Mouse (Mus musculus) heart, adult 11 months (tissue): ENCODE data around the gene 1700020A23Rik.

Experiments
- DNase-seq: peaks from one replicate; pipeline ENCODE4 v3.0.0; 2022

1700020A23Rik gene

DNA sequence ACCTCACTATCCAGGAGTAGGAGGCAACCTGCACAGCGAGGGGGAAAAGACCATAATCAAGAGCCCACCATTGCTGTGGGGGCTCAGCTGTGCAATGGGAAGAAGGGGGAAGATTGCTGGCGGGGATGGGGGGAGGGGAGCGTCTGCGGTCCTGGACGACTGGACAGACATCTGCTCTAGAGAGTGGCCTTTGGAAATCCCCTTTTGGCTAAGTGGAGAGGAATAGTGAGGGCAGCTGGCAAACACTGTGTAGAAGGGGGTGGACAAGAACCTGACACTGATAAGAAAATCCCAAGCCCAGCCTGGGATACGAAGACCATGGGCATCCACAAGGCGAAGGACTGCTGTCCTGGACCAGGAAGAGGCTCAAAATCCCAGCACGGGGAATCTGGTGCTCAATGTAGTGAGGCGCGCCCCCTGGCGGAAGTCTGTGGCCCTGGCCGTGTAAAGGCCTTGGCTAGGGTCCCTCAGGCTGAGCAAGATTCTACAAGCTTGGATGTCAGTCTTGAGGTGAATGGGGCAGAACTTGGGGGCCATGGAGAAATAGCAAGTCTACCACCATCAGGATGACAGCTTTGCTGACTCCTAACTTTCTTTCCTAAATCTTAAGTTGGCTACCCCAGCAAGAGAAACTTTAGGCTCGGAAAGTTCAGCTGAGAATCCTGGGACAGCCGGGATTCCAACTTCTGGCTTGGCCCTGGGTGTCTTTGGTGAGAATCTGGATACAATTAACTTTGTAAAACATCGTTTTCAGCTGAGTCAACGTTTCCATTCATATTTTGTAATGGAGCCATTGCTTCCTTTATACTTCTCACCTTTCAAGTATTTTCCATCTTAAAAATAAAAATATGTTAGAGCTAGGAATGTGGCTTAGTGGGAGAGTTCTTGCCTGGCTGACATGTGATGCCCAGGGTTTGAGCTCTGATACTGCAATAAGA, 6.8 kb downstream of the 1700020A23Rik start:
- peak; percentile 97 for DNase-seq

DNA sequence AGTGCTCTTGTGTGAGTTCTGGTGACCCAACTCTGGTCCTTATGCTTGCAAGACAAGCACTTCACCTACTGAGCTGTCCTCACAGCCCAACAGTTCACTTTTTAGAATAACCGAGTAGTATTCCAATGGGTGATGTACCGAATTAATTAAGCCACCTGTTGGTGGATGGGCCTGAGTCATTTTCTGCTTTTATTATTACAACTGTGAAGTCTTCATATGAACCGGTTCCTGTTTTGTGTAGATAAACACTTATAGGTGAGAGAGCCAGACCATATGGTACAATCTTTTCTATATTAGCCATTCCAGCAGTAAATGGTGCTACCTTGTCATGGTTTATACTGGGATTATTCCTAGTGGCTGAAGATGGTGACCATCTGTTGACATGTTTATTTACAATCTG, 7.7 kb downstream of the 1700020A23Rik start:
- no peak for DNase-seq

DNA sequence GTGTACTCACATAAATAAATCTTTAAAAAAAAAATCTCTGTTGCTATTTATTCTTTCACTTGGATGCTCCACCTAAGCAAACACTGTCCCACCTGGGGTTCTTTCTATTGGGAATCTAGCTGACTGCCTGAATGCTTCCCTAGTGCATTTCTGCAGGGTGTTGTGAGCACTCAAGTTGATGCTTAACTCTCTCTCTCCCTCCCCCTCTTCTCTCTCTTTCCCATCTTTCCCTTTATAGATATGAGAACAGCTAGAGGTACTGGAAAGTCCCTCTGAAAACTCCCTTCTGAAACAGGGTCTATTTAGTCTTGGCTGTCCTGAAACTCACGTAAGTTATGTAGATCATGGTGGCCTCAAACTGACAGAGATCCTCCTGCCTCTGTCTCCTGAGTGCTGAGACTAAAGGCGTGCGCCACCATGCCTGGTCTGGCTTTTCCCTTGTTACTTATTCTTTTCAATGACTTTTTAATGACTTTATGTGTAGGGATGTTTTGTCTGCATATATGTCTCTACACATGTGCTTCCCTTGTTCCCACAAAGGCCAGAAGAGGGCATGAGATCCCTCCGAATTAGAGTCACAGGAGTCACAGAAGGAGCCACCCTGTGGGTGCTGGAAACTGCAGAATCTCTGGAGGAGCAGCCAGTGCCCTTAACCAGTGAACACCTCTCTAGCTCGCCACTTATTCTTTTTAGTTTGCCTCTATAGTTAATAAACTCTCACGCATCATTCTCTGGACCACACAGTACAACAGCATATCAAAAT, 9.2 kb downstream of the 1700020A23Rik start:
- no peak for DNase-seq

DNA sequence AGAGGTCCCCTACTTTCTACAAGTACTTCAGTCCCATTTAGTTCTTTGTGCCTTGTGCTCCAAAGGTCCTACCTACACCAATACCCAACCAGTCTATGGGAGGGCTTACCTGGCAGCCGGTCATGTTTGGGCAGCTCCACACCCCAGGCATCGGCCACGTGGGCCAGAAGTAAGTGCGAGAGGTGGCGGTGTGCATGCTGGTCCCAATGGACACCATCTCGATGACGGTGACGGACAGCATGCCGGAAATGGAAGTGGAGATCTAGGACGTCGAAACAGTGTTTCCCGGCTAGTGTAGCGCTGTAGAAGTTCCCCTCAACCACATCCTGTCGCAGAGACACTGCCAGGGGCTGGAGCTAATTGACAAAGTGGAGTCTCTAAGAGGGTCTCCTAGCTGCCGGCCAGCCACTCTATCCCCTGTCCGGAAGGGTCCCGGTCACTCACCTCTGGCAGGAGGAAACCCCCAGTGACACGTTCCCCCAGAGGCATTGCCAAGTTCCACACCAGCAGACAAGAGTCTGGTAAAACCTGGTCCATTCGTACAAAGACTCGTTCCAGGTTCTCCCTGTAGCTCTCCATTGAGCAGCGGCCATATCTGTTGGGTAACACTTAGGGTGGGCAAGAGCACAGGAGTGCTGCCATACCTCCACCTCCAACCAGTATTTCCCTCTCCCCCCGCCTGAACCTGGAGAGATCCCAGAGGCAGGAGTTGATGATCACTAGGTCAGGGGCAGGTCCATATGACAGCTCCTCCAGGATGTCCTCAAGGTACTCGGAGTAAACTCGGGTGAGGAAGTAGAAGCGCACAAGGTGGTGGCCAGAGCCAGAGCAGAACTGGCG, 16.9 kb downstream of the 1700020A23Rik start:
- peak; percentile 92 for DNase-seq

DNA sequence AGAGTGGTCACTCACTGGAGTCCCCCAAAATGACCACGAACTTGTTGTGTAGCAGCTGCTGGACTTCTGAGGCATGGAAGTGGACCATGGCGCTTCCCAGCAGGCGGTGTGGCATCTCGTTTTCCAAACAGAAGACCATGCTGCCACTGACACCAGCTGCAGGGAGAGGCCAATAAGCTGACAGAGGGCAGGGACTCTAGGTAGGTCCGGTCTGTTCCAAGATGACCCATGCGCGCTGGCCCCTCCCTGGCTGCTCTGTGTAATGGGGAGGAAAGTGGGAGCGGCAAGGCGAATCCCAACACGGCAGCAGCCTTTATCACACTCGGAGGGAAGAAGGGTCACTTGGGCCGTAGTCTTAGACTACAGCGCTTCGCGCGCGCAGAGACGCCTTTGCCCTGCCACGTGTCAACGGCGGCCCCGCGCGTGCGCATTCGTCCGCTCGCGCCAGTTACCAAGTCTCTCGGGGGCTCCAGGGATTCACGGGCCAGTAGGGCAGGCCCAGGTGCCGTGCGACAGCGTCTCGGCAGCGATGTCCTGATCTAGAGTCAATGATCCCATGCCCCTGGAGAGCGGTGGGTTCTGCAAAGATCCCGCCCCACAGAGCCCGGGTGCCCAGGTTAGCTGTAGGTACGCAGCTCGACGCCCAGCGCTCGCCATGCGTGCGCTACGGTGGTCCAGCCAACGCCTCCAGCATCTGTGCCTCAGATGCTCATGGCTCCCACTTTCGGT, 18.5 kb downstream of the 1700020A23Rik start:
- DNase-seq = no peak

DNA sequence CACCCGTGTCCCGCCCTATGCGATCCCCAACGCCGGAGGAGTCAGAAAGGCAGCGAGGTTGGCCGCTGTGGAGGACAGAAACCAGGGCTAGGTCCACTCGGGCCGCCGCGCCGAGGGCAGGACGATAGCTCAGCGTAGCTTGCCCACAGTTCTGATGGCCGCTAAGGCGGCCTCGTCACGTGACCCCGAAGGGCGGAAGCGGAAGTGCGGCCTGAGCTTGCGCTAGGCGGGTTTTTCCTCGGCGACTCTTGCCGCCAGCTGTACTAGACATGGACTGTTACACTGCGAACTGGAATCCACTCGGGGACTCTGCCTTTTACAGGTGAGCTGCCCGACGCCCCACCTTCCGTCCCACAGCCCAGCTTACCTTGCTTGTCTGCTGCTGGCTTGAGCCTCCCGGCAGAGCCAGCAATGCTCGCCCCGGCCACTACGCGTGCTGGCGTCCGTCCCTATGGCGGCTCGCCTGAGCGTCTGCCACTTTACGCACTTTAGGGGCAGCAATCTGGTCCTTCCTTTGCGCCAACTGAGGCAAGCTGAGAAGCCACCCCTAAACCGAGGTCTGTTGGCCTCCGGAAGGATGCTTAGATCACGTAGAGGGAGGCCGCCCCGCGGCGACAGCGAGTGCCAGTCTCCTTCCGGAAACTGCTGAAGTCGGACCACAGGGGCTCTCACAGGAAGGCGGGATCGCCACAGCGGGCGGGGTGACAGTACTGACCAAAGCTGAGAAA, 19.2 kb downstream of the 1700020A23Rik start, which contains the start of the genes Vps16 and Pced1a:
Gene Vps16 (plus strand): TSS at position 214 of the 728 bp plus-strand sequence.
Gene Pced1a (minus strand): TSS at position 576 of the 728 bp plus-strand sequence.
- DNase-seq = peak; percentile 99

DNA sequence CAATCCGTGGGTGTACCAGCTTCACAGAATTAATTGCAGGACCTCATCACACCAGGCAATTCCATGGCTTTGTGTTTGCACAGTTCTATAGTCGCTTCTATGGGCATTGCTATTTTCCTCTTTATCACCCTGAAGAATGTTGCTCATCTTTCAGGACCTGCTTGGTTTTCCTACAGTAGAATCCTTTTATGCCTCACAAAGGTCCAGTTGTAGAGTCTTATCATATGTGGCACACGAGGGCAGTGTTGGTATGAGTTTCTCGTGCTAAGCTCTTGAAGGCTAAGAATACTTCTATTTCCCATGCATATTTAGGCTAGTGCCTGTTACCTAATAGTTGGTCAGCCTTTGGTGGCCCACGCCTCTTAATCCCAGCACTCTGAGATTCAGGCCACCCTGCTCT, 20.1 kb downstream of the 1700020A23Rik start:
- no peak for DNase-seq

DNA sequence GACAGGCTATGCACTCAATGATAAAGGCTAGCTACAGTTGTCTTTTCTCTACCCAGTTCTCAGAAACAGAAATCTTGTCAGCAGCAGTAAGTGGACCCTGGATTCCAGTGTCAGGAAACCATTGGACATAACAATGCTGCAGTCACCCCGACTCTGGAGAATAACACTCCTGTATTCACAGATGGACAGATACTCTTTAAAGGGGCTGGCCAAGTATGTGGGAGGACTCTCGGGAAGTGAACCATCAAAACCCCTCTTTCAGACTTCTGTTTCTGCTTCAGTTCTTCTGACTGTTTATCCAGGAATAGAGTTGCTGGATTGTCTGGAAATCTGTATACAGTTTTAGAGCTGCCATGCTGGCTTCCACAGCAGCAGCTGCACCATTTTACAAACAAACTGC, 24.8 kb downstream of the 1700020A23Rik start:
- no peak for DNase-seq

DNA sequence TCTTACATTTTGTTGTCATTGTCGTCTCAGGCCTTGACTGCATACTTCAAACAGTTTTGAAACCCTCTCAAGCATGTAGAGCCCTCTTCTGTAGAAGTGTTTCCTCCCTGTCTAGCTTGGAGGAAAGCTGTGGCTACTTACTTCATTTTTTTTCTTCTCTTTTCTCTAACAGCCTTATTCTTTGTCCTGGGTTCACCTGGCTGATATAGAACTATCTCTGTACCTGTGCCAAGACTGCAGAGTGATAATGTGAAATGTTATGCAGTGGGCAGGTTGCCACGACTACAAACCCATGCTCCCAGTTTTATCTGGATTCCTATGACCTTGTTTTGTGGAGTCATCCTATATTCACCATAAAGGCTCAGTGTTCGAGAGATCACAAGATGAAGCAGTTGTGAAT, 25.4 kb downstream of the 1700020A23Rik start:
- no peak for DNase-seq

DNA sequence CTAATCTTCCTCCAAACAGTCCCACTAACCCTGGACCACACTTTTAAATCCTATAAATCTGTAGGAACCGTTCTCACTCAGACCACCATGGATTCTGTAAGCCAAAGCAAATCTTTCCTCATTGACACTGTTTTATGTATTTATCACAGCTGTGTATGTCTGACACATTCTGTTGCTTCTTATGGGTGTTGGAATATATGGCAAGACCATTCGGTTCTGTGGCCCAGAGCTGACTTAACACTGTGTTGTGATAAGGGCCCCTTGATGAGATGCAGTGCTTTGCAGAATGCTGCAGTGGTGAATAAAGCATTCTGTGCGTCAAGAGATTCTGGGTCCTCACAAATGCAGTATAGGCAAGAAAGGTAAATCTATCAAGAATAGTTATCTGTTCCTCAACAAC, 27.1 kb downstream of the 1700020A23Rik start:
- DNase-seq = no peak

DNA sequence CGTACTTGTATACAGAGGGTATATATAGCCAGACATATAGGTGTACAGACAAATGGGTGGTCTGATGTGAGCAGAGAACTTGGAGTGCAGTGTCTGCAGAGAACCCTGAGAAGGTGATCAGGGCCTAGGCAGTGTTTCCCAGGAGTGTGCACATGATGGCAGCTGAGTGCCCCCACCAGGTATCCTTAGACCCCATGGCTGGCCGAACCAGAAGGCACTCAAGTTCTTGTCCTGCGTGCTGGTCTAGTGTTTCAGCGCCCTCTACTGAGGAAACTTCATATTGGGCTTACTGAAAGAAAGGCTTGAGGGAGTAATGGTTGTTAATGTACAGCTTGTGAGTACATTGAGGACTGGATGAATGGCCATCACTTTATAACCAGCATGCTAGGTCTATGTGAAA, 28.1 kb downstream of the 1700020A23Rik start:
- no peak for DNase-seq

DNA sequence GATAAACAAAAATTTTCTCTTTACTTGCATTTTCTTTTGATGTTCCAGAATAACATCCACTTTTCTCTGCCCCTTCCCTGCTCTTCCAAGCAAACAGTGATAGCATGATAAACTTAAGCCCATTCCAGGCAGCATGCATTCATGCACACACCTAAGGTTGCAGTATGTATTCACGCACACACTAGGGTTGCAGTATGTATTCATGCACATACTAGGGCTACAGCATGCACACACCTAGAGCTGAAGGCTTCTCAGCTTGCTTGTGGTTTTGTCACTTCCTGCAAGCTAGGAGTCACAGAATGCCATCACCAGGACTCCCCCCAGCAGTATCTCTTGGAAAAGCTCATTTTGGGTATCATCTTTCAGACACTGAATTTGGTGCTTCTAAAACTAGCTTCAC, 31.7 kb downstream of the 1700020A23Rik start:
- no peak for DNase-seq

DNA sequence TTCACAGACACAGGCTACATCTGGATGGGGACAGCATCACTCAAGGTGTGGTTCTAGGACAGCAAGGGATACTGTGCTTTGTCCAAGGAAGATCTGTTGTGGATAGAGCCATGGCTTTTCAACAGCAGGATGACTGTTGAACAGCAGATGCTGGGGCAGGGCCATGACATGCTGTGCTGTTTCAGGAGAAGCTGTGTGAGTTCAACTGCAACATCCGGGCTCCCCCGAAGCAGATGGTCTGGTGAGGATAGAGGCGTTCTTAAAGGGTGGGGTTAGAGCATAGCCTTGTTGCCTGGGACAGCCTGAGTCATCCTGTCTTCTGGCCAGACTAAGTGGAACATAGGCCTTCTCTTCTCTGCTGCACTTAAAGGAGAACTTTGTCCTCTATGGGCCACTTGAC, 33.8 kb downstream of the 1700020A23Rik start:
- peak; percentile 89 for DNase-seq

DNA sequence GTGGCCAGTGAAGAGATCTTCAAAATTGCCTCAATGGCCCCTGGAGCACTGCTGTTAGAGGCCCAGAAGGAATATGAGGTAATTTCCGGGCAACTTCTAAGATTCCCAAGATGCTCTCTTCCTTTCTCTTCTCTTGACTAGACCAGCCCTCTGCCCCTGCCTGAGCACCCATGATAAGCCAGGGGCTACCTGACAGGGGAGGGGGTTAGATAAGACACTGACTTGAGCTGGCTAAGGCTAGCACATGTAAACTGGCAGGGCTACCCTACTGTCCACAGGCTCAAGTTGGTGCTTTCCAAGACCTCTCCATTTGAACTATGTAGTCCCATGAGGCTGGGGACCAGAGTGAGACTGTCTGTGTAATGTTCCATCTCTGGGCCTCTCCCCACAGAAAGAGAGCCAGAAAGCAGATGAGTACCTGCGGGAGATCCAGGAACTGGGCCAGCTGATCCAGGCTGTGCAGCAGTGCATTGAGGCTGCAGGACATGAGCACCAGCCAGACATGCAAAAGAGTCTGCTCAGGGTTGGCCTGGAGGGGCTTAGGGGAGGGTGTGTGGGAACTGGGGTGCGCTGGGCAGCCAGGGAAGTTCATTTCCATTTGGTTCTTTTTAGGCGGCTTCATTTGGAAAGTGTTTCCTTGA, 34.9 kb downstream of the 1700020A23Rik start:
- DNase-seq = no peak

DNA sequence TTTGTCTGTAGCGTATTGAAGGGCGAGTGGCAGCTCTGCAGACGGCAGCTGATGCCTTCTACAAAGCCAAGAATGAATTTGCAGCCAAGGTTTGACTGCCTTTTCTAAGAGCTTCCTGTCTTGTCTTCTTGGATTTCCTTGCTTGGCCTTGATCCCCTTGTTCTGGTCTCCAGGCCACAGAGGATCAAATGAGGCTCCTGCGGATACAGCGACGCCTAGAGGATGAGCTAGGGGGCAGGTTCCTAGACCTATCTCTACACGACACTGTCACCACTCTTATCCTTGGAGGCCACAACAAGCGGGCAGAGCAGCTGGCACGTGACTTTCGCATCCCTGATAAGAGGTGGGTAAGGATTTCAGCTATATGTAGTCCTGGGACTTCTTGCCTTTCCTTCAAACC, 37.1 kb downstream of the 1700020A23Rik start:
- peak; percentile 88 for DNase-seq

DNA sequence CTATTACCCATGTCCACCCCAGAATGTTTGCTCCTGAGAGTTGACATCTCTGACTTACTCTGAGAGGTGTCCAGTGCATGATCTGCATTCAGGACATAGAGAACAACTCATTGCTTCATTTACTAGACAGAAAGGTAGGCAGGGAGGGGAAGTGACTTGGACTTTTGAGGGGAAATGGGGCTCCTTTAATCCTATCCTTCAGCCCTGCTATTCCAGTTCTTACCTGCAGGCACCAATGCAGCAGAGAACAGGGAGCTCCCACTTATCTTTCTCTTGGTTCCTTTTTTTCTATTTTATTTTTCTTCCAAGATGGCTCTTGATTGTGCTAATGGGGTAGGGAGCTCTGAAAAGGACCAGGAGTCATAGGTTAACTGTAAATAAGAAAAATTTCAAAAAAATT, 43.4 kb downstream of the 1700020A23Rik start:
- DNase-seq = no peak

DNA sequence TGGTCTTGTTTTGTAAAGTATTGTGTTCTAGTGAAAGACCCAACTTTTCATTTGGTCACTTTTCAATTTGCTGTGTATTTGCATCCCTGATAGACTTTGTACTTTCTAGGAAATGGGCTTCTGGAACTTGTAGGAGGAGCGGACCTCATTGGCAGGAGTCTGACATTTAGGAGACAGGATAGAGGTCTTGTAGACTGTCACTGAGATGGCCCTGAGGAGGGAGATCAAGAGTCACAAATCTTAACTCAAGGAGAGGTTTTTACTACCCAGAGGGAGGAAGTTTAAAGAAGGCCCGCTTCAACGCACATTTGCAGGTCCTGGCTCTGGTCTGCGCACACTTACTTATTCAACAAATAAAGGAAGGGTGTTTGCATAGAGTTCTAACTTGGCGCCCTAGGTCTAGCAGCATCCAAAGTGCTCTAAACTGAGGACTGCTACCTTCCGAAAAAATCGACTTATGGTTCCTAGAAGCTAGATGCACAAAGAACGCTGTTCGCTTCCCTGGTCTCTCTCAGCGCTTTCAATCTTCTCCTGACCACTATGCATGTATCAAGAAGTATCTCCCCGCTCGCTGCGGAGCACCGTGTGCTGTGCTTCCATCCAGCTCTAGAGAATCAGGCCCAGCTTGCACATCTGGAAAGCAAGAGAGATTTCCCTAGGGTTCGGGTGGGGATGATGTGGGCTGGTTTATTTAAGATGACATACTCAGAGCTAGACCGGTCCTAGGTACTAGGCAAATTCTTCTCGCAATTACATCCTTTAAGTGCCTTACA, 44.1 kb downstream of the 1700020A23Rik start:
- DNase-seq = peak; percentile 93

DNA sequence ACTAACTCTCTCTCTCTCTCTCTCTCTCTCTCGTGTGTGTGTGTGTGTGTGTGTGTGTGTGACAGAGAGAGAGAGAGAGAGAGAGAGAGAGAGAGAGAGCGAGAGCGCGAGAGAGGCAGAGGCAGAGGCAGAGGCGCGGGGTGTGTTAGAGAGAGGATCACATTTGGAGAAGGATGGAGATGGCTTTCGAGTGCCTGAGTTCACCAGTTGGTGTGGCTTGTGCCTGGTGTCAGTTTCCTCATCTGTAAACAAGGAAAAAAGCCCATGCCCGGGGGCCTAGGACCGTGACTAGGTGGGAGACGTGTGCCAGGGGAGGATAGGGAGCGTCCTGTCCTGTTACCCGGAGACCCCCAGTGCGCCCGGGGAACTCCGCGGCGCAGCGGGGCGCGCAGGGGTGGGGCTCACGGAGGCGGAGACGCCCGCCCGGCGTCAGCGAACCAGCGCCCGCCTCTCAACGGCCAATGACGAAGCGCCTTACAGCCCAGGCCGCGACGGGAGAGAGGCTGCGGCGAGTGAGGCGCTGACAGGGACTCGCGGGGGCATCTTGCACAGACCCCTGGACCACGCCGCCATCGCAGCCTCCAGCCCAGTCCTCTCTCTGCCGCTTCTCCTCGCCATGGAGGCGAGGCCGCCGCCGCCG, 44.9 kb downstream of the 1700020A23Rik start, which contains the start of gene Ptpra:
Gene Ptpra (plus strand): TSS at position 485 of the 640 bp plus-strand sequence.
- DNase-seq = peak; percentile 100

DNA sequence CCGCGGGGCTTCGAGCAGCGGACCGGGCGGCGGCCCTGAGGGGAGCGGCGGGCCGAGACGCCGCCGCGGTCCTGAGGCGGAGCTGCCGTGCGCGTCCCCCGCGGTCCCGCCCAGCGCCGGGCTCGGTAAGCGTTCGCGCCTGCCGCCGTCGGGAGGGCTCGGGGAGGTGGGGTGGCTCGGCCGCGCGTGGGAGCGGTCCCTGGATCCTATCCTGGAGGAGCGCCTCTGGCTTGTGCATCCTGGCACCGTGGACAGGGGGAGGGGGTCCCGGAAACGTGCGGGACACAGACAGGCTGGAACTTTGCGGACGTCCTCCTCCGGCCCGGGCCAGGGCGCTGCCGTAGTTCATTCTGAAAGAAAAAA, 45.4 kb downstream of the 1700020A23Rik start:
- DNase-seq = no peak
